Mouse (Mus musculus): ENCODE results near the gene Slc25a26.

- TF ChIP-seq MYOG (IDR thresholded peaks at IDR 0.05; ENCODE audit: control insufficient read depth, extremely low read depth, insufficient read length) (no peak), CTCF (IDR thresholded peaks at IDR 0.05; ENCODE audit: control insufficient read depth, insufficient read depth, insufficient read length) (no peak)
Observed at GRCm38 (mm10) chr6:94635343-94635742, 135.2 kb downstream of the Slc25a26 start.
